1 mouse cellular context compared by ENCODE assay signal in genomic region chr8:72445071-72445470, GRCm38 (mm10).
TF ChIP-seq lines count a peak whose summit lies in the region.

No protein-coding gene starts in this region.

TF ChIP-seq in MEL, 35 proteins besides CTCF, POLR2A, EP300 and RAD21:
- TF ChIP-seq ELF1 (IDR thresholded peaks at IDR 0.05; ENCODE audit: low read depth, low read length) (no peak), RCOR1 (IDR thresholded peaks at IDR 0.05; ENCODE audit: low read depth, low read length) (no peak), HCFC1 (IDR thresholded peaks at IDR 0.05; ENCODE audit: low read depth, low read length) (no peak), POLR2AphosphoS5 (IDR thresholded peaks at IDR 0.05; ENCODE audit: borderline replicate concordance, low read depth, low read length) (no peak)
TF ChIP-seq in MEL: peak in this region for 0.
